Mouse (Mus musculus) spleen, adult 2 months (tissue): ENCODE data around the gene Rps27l. TPM values are rescaled to one million over a fixed set of nuclear protein-coding genes. Genes with fewer than 3 reads are reported as not detected.

Source experiments
- DNase-seq, 2 experiments: peaks; one replicate each; pipeline versions ENCODE4 v3.0.0 to v3.0.0-alpha.2; 2012 to 2021; ENCODE audit warnings: low spot score in 2 of 2, low read depth in 1 of 2
- H3K27ac ChIP-seq: fragments of 200-500 bp; 2 replicates; pipeline ENCODE4 v1.5.1; 2012; ENCODE audit warnings: low read length, inconsistent platforms; ENCODE audit not compliant: insufficient read depth
- H3K27me3 ChIP-seq: fragments of 200-500 bp; 2 replicates; pipeline ENCODE4 v1.6.1; 2012; ENCODE audit warnings: mild to moderate bottlenecking, moderate library complexity, low read length, inconsistent platforms; ENCODE audit not compliant: control insufficient read depth, insufficient read depth
- H3K36me3 ChIP-seq: fragments of 200-500 bp; 2 replicates; pipeline ENCODE4 v1.6.1; 2012; ENCODE audit warnings: mild to moderate bottlenecking, low read length, inconsistent platforms; ENCODE audit not compliant: control insufficient read depth, insufficient read depth
- H3K4me1 ChIP-seq: fragments of 200-500 bp; 2 replicates; pipeline ENCODE4 v1.6.1; 2011; ENCODE audit warnings: inconsistent platforms; ENCODE audit not compliant: control insufficient read depth, insufficient read depth, insufficient read length
- H3K4me3 ChIP-seq: fragments of 200-500 bp; 2 replicates; pipeline ENCODE4 v1.5.1; 2011; ENCODE audit warnings: mild to moderate bottlenecking, inconsistent platforms; ENCODE audit not compliant: insufficient read depth, insufficient read length; ENCODE audit errors: extremely low read depth
- CTCF ChIP-seq: fragments of 200-500 bp; IDR thresholded peaks from 2 replicates; pipeline ENCODE4 v1.5.1; 2011; ENCODE audit warnings: mild to moderate bottlenecking, inconsistent platforms; ENCODE audit not compliant: insufficient read depth, insufficient read length, insufficient replicate concordance; ENCODE audit errors: extremely low read depth
- POLR2A ChIP-seq: fragments of 200-500 bp; IDR thresholded peaks from 2 replicates; pipeline ENCODE4 v1.6.1; 2011; ENCODE audit warnings: low read depth, low read length, inconsistent platforms
- WGBS: fragments of 180-500 bp; shearing (Covaris S2); methylation state at CpG from one replicate; pipeline ENCODE4 v1.1.7; 2018; 5-methylcytosine and 5-hydroxymethylcytosine counted together
- polyA plus RNA-seq: library from polyadenylated mRNA; depleted of rRNA; stranded (reverse); fragments of >200 nt; gene quantifications from 2 replicates; pipeline ENCODE4 v1.2.3, GENCODE M21; 2012; rRNA removed

Gene Rps27l
- polyA plus RNA-seq, result 11.4 and 13.3 TPM in 2 replicates

GRCm38 (mm10) chr9:66945647-66946641 lies at the start of gene Rps27l:
TSS of gene Rps27l (plus strand) at chr9:66946086.
- DNase-seq, result peak; percentile 86 to 92
- no peaks in the 10 kb centered on the region for H3K27me3 ChIP-seq
- peaks cover 9% of the 10 kb centered on the region for H3K36me3 ChIP-seq
- WGBS, result under 1% methylated on average over 75 of the region's 77 CpGs
- TF ChIP-seq CTCF (no peak), POLR2A (peak; percentile 45)
- H3K4me1 ChIP-seq, result peaks cover 2% of the 10 kb centered on the region; the same call in 1 of the 2 replicates
- H3K4me3 ChIP-seq, result peak within 1 kb of the TSS; percentile 68
- peak within 1 kb of the TSS; percentile 91 for H3K27ac ChIP-seq

GRCm38 (mm10) chr9:66896951-66897350 lies 48.9 kb upstream of the Rps27l start:
- TF ChIP-seq POLR2A (no peak), CTCF (no peak)
- Histone ChIP-seq H3K27ac (no peak overlapping the region), H3K27me3 (no peaks in the 10 kb centered on the region), H3K36me3 (no peaks in the 10 kb centered on the region; the same call in 1 of the 2 replicates), H3K4me1 (peaks cover 13% of the 10 kb centered on the region), H3K4me3 (no peak overlapping the region)
- no peak for DNase-seq
- 79% methylated on average over 6 of the region's 6 CpGs for WGBS

- 24% methylated on average over 6 of the region's 6 CpGs for WGBS
- H3K4me3 ChIP-seq, result no peak overlapping the region
- H3K27ac ChIP-seq, result no peak overlapping the region
- DNase-seq, result no peak
- H3K4me1 ChIP-seq, result peaks cover 13% of the 10 kb centered on the region
- TF ChIP-seq CTCF (no peak), POLR2A (no peak)
- H3K36me3 ChIP-seq, result no peaks in the 10 kb centered on the region; the same call in 1 of the 2 replicates
- no peaks in the 10 kb centered on the region for H3K27me3 ChIP-seq
Measured at GRCm38 (mm10) chr9:66897851-66898250, 48.0 kb upstream of the Rps27l start.

GRCm38 (mm10) chr9:66899072-66899471 lies 46.8 kb upstream of the Rps27l start:
- TF ChIP-seq CTCF, result no peak
- no peak for TF ChIP-seq POLR2A
- peak overlapping the region; percentile 32; the same call in 1 of the 2 replicates for H3K27ac ChIP-seq
- no peak overlapping the region for H3K4me3 ChIP-seq
- H3K36me3 ChIP-seq, result no peaks in the 10 kb centered on the region; the same call in 1 of the 2 replicates
- 45% methylated on average over 2 of the region's 2 CpGs for WGBS
- DNase-seq, result no peak
- peaks cover 10% of the 10 kb centered on the region for H3K4me1 ChIP-seq
- H3K27me3 ChIP-seq, result no peaks in the 10 kb centered on the region

- Histone ChIP-seq H3K4me1 (peaks cover 10% of the 10 kb centered on the region; the same call in 1 of the 2 replicates), H3K4me3 (no peak overlapping the region), H3K27me3 (no peaks in the 10 kb centered on the region), H3K27ac (no peak overlapping the region), H3K36me3 (no peaks in the 10 kb centered on the region; the same call in 1 of the 2 replicates)
- TF ChIP-seq CTCF (no peak), POLR2A (no peak)
- DNase-seq, result no peak
- WGBS, result 81% methylated on average over 4 of the region's 4 CpGs
Measured at GRCm38 (mm10) chr9:66899526-66899925, 46.4 kb upstream of the Rps27l start.

- no peaks in the 10 kb centered on the region; the same call in 1 of the 2 replicates for H3K36me3 ChIP-seq
- H3K4me1 ChIP-seq, result peaks cover under 1% of the 10 kb centered on the region; the same call in 1 of the 2 replicates
- DNase-seq, result no peak
- H3K27me3 ChIP-seq, result no peaks in the 10 kb centered on the region
- H3K4me3 ChIP-seq, result no peak overlapping the region
- no peak overlapping the region for H3K27ac ChIP-seq
- no peak for TF ChIP-seq CTCF
- TF ChIP-seq POLR2A, result no peak
- 77% methylated on average over 9 of the region's 9 CpGs for WGBS
Measured at GRCm38 (mm10) chr9:66905990-66906389, 39.9 kb upstream of the Rps27l start.
